Mouse (Mus musculus) fibroblast of lung, adult 2 months (primary cell): Measurements from ENCODE around the gene Ppp1r12c.

ENCODE experiments used
- DNase-seq: peaks from one replicate; pipeline ENCODE4 v3.0.0-alpha.2; 2011; ENCODE audit warnings: low read depth

Ppp1r12c gene

GRCm38 (mm10) chr7:4516332-4517050 lies 15.0 kb upstream of the Ppp1r12c start, which contains the start of gene Tnnt1:
Gene Tnnt1, minus strand, starts transcription at chr7:4516382.
- no peak for DNase-seq

GRCm38 (mm10) chr7:4515853-4516252 lies 14.4 kb upstream of the Ppp1r12c start:
- no peak for DNase-seq

- no peak for DNase-seq
These were observed 12.6 kb upstream of the Ppp1r12c start for GRCm38 (mm10) chr7:4513829-4514712.

GRCm38 (mm10) chr7:4513236-4513635 lies 11.8 kb upstream of the Ppp1r12c start:
- no peak for DNase-seq

GRCm38 (mm10) chr7:4511489-4512224 lies 10.2 kb upstream of the Ppp1r12c start:
- DNase-seq = no peak

GRCm38 (mm10) chr7:4509863-4510608 lies 8.6 kb upstream of the Ppp1r12c start:
- DNase-seq = no peak

- no peak for DNase-seq
These were observed 7.2 kb upstream of the Ppp1r12c start for GRCm38 (mm10) chr7:4508739-4509116.

- no peak for DNase-seq
These were observed 6.7 kb upstream of the Ppp1r12c start for GRCm38 (mm10) chr7:4508062-4508738.

- no peak for DNase-seq
These were observed 5.7 kb upstream of the Ppp1r12c start for GRCm38 (mm10) chr7:4507220-4507619.

- DNase-seq = no peak
These were observed 3.4 kb upstream of the Ppp1r12c start for GRCm38 (mm10) chr7:4504646-4505435.

GRCm38 (mm10) chr7:4503858-4504257 lies 2.4 kb upstream of the Ppp1r12c start:
- no peak for DNase-seq

GRCm38 (mm10) chr7:4503100-4503499 lies 1.6 kb upstream of the Ppp1r12c start:
- DNase-seq = no peak

GRCm38 (mm10) chr7:4502421-4503090 lies 1.1 kb upstream of the Ppp1r12c start:
- no peak for DNase-seq

- no peak for DNase-seq
These were observed 498 bp downstream of the Ppp1r12c start for GRCm38 (mm10) chr7:4500892-4501471.

- no peak for DNase-seq
These were observed 2.4 kb downstream of the Ppp1r12c start for GRCm38 (mm10) chr7:4499034-4499433.

GRCm38 (mm10) chr7:4498251-4498650 lies 3.2 kb downstream of the Ppp1r12c start:
- no peak for DNase-seq

- DNase-seq = no peak
These were observed 4.1 kb downstream of the Ppp1r12c start for GRCm38 (mm10) chr7:4497271-4497903.

- DNase-seq = no peak
These were observed 5.0 kb downstream of the Ppp1r12c start for GRCm38 (mm10) chr7:4496468-4496867.

GRCm38 (mm10) chr7:4493991-4494390 lies 7.5 kb downstream of the Ppp1r12c start:
- no peak for DNase-seq
